Mouse (Mus musculus): ENCODE results near the gene Plxnd1.

Gene Plxnd1

DNA sequence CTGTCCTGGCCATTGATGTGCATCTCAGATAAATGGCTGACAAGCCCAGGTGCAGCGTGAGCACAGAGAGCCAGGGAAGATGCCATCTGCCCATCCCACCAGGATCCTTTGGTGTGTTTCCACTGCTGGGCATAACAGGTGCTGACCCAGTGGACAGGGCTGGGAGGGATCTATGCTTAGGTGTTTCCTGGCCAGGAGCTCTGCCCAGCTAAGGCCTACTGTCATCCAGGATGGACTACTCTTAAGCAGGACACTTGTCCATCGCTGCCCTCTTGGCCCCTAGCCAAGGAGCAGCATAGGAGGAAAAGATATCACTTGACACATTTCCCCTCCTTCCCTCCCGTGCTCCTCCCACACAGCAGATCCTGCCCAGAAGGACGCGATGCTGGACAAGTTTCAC lies 78.2 kb downstream of the Plxnd1 start:
- DNase-seq (ENCODE audit: low read depth), result no peak

GRCm38 (mm10) chr6:115915601-115916445 lies 79.0 kb downstream of the Plxnd1 start:
- DNase-seq (ENCODE audit: low read depth), result no peak

DNA sequence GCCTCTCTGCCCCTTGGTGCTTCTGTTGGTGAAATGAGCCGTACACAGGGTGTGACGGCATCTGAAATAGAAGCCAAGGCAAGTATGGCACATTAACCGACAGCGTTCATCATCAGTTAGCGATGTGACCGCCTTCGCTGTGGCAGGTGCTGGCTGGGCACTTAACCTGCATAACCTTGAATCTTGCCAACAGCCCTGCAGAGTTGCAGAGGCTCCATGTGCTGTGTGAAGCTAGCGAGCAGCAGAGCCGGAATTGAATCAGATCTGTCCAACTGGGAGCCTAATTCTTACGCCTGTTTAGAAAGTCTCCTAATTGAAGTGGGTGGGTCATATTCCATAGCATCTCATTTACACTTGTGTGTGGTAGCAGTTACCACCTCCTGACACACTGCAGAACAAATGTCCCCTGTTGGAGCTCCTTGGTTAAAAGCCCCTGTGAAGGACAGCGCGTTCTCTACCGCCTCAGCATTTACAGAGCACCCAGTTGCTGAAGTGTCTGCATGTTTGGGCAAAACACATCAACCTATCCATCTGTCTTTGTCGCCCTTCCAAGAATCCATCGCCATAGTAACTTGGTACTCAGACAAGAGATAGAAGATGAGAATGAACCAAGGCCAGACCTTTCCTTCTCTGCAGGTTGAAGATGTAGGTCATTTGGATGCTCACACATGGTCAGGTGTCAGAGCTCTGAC lies 80.1 kb downstream of the Plxnd1 start:
- no peak for DNase-seq (ENCODE audit: low read depth)

DNA sequence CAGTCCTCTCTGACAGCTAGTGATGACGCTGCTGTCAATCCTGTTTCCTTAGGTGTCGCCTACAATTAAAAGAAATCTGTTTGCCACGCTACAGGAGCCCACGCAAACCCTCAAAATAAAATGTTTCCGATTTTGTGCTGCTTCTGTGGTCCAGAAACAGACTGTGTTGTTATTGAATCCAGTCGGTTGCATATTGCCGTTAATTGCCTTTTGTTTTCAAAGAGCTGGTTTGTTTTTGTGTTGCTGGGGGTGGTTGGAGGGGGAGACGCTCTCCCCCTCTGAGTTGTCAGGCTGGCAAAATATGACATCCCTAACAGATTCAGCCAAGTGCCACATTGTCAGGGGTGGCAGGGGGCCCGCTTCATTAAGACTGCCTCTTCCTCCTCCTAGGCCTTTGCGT lies 81.3 kb downstream of the Plxnd1 start:
- DNase-seq (ENCODE audit: low read depth), result no peak

DNA sequence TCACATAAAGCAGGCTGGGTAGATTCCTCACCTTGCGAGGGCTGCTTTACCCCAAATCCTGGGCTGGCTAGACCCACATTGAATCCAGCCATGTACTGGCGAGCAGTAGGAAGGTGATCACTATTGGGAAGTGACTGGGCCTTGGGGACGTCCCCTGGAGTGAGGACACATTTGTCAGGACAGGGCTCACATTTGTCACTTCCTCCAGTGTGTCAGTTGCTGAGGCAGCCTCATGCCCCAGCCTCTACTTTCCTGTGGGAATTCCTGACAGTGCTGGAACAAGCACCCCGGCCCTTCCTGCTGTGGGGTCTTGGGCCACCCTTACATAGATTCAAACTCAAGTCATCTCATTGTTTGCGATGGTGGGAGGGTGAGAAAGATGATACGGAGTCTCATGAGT lies 83.0 kb downstream of the Plxnd1 start:
- DNase-seq (ENCODE audit: low read depth), result no peak

GRCm38 (mm10) chr6:115909940-115910339 lies 84.9 kb downstream of the Plxnd1 start:
- no peak for DNase-seq (ENCODE audit: low read depth)

DNA sequence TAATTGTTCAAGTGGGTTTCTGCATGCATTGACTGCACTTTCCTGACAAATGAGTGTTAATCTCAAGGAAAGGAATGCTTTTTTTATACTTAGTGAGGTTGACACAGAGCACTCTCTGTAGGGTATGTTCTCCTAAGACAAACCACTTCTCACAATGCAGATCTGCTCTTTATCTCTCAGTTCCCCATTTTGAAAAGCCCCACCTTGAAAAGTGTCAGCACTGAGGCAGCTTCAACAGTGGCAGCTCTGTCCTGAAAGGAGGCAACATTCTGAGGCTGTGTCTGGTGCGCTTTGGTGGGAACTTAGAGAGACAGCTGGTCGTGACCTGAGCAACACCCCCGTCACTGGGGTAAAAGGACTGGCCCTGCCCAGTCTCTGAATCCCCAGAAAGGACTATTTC lies 85.8 kb downstream of the Plxnd1 start:
- no peak for DNase-seq (ENCODE audit: low read depth)

- no peak for DNase-seq (ENCODE audit: low read depth)
Observed at GRCm38 (mm10) chr6:115908421-115908982, 86.3 kb downstream of the Plxnd1 start.

DNA sequence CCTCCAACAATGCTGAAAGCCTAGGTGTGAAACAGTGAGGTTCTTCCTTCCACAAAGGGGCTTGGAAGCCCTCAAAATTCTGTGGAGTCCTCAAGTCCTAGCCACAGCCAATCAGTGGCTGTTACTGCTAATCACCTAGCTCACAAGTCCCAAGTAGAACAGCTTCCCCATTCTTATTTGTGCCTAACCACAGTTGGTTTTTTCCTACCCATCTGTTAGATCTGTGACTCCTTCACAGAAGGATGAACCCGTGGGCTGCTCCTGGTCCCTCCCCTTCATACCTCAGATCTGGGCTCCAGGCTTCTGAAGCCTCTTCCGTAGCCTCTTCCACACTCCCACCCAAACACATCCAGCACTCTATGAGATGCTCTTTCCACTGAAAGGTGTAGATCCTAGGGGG lies 87.9 kb downstream of the Plxnd1 start:
- no peak for DNase-seq (ENCODE audit: low read depth)

DNA sequence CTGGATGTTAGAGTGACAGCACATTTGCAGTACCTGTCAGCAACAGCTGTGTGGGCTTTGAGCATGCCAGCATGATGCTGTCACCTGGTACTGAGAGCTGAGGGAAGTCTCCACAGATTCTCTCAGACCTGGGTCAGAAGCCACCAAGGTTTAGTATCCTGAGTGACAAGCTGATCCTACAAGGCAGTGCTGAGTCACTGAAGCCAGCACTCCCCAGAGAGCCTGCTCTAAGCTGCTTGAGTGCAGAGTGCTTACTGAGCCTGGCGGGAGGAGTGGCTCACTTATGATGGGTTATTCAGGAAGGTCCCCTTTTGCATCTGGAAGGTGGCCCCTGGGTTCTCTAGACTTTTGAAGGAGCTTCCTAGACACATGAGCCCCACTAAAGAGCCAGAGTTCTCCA lies 88.3 kb downstream of the Plxnd1 start:
- no peak for DNase-seq (ENCODE audit: low read depth)

- DNase-seq (ENCODE audit: low read depth), result no peak
Observed at GRCm38 (mm10) chr6:115905568-115905967, 89.2 kb downstream of the Plxnd1 start.
